In the genomic region with DNA sequence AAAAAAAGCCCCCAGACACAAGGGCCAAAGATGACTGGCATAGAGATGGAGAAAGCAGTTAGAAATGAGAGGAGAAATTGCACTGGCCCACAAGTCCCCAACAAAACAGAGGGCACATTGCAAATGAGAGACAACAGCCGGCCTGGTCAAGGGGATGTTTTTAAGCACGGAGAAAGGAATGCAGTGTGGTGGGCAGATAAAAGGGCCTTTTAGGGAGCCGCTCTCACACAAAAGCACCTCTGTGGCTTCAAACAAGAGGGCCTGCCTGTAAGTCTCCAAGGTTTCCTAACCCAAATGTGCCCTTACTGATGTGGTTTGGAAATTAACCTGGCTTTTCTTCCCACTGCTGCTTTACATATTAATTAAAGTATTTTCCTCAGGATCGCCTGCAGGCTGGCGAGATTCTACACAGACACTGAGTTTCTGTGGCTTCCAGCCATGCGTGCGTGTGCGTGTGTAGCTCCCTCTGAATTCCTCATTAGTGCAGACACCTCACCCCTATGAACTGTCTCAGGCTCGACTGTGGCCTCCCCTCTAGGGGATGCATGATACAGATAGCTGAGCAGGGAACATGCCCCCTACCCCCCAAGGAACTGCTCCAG, we compare ENCODE assay signal across 10 mouse cellular contexts. TPM values are rescaled to one million over a fixed set of nuclear protein-coding genes. Genes with fewer than 3 reads are reported as not detected.
DNase-seq lines count a peak whose midpoint lies in the region; ATAC-seq lines count a peak whose summit lies in the region.
"Had no signal": no experiment of that assay in that cellular context is flagged by ENCODE, and none has a peak within 500 bp of the region (broad histone marks: within the 10 kb centered on the region; RNA-seq: fewer than 3 reads in every experiment).

No protein-coding gene starts in this region.

- H3K4me2 ChIP-seq in kidney, embryonic 16.5 days (replicated peaks; ENCODE audit: low read depth, low read length), result no peak overlapping the region
- H3K4me2 ChIP-seq in embryonic facial prominence, embryonic 12.5 days (replicated peaks), result no peak overlapping the region
- no peak overlapping the region for H3K4me2 ChIP-seq in hindbrain, embryonic 13.5 days
- no peak overlapping the region for H3K4me2 ChIP-seq in midbrain, embryonic 13.5 days (replicated peaks)
- H3K4me2 ChIP-seq: heart, embryonic 15.5 days had no signal

- no peak for ATAC-seq in kidney, embryonic 16.5 days (ENCODE audit: low FRiP score, low TSS enrichment)
- ATAC-seq in embryonic facial prominence, embryonic 12.5 days (ENCODE audit: insufficient number of reproducible peaks, insufficient read depth, low FRiP score, low TSS enrichment), result no peak
- no peak for ATAC-seq in hindbrain, embryonic 13.5 days (ENCODE audit: low FRiP score)
- ATAC-seq in midbrain, embryonic 13.5 days, result peak; percentile 43
- ATAC-seq: lung, postnatal 0 days had no signal

- peaks cover 66% of the 10 kb centered on the region for H3K4me1 ChIP-seq in kidney, embryonic 16.5 days (ENCODE audit: insufficient read depth, low read length)
- H3K4me1 ChIP-seq in embryonic facial prominence, embryonic 12.5 days, result peaks cover 64% of the 10 kb centered on the region
- H3K4me1 ChIP-seq in hindbrain, embryonic 13.5 days (replicated peaks), result peaks cover 39% of the 10 kb centered on the region
- H3K4me1 ChIP-seq in midbrain, embryonic 13.5 days (replicated peaks), result peaks cover 49% of the 10 kb centered on the region

- no peak overlapping the region for H3K9ac ChIP-seq in kidney, embryonic 16.5 days (replicated peaks; ENCODE audit: low read length)
- no peak overlapping the region for H3K9ac ChIP-seq in embryonic facial prominence, embryonic 12.5 days
- no peak overlapping the region for H3K9ac ChIP-seq in hindbrain, embryonic 13.5 days
- no peak overlapping the region; the same call in 1 of the 2 replicates for H3K9ac ChIP-seq in midbrain, embryonic 13.5 days (replicated peaks)
- H3K9ac ChIP-seq: heart, embryonic 15.5 days had no signal

- peak overlapping the region; percentile 65 for H3K27ac ChIP-seq in kidney, embryonic 16.5 days (ENCODE audit: low read length)
- H3K27ac ChIP-seq in embryonic facial prominence, embryonic 12.5 days, result peak overlapping the region; percentile 69; the same call in 1 of the 2 replicates
- H3K27ac ChIP-seq in hindbrain, embryonic 13.5 days, result peak overlapping the region; percentile 63
- H3K27ac ChIP-seq in midbrain, embryonic 13.5 days, result peak overlapping the region; percentile 71
- H3K27ac ChIP-seq: heart, embryonic 15.5 days had no signal

- H3K9me3 ChIP-seq in kidney, embryonic 16.5 days (ENCODE audit: low read length), result no peaks in the 10 kb centered on the region
- no peaks in the 10 kb centered on the region for H3K9me3 ChIP-seq in embryonic facial prominence, embryonic 12.5 days
- H3K9me3 ChIP-seq in hindbrain, embryonic 13.5 days, result no peaks in the 10 kb centered on the region
- no peaks in the 10 kb centered on the region for H3K9me3 ChIP-seq in midbrain, embryonic 13.5 days
- H3K9me3 ChIP-seq: heart, embryonic 15.5 days had no signal

- no peaks in the 10 kb centered on the region for H3K27me3 ChIP-seq in kidney, embryonic 16.5 days (ENCODE audit: insufficient read depth, low read length)
- peaks cover 3% of the 10 kb centered on the region; the same call in 1 of the 2 replicates for H3K27me3 ChIP-seq in embryonic facial prominence, embryonic 12.5 days
- H3K27me3 ChIP-seq in hindbrain, embryonic 13.5 days, result 0 out of 2 replicates have a peak, but pooled peaks cover 8% of the 10 kb centered on the region
- peaks cover 13% of the 10 kb centered on the region for H3K27me3 ChIP-seq in midbrain, embryonic 13.5 days

- 27% methylated on average over 9 of the region's 9 CpGs for WGBS in kidney, embryonic 16.5 days
- WGBS in embryonic facial prominence, embryonic 12.5 days, result 17% methylated on average over 9 of the region's 9 CpGs
- WGBS in hindbrain, embryonic 13.5 days, result 6% methylated on average over 9 of the region's 9 CpGs
- 5% methylated on average over 9 of the region's 9 CpGs for WGBS in midbrain, embryonic 13.5 days

- DNase-seq in kidney, adult 9 months, result no peak
- no peak for DNase-seq in frontal cortex, postnatal 25 days (ENCODE audit: low spot score in 2 of 2)
- no peak for DNase-seq in layer of hippocampus, postnatal 25 days (ENCODE audit: extremely low spot score in 1 of 2, low spot score in 1 of 2)
- DNase-seq: thymus, postnatal 14 days had no signal

- H3K36me3 ChIP-seq in kidney, embryonic 16.5 days (ENCODE audit: insufficient read depth, low read length), result no peaks in the 10 kb centered on the region
- no peaks in the 10 kb centered on the region for H3K36me3 ChIP-seq in embryonic facial prominence, embryonic 12.5 days
- no peaks in the 10 kb centered on the region for H3K36me3 ChIP-seq in hindbrain, embryonic 13.5 days
- H3K36me3 ChIP-seq in midbrain, embryonic 13.5 days, result no peaks in the 10 kb centered on the region
- H3K36me3 ChIP-seq: heart, embryonic 15.5 days had no signal

- H3K4me3 ChIP-seq in kidney, embryonic 16.5 days (ENCODE audit: low read length), result no peak overlapping the region
- H3K4me3 ChIP-seq in embryonic facial prominence, embryonic 12.5 days, result no peak overlapping the region
- no peak overlapping the region for H3K4me3 ChIP-seq in hindbrain, embryonic 13.5 days
- H3K4me3 ChIP-seq in midbrain, embryonic 13.5 days (replicated peaks), result no peak overlapping the region
- H3K4me3 ChIP-seq: heart, embryonic 15.5 days had no signal

RNA-seq across cellular contexts. Expression of a gene that starts 35.3 kb away (rescaled TPM):
- 4.1 and 4.8 TPM in 2 replicates for polyA plus RNA-seq in kidney, embryonic 16.5 days (2015; fragmentation: Nextera tagmentation; extraction: Ambion mirVana)
- polyA plus RNA-seq in embryonic facial prominence, embryonic 12.5 days (2016; fragmentation: Nextera tagmentation; extraction: Ambion mirVana), result 11.5 and 11.8 TPM in 2 replicates
- 4.5 and 4.6 TPM in 2 replicates for polyA plus RNA-seq in hindbrain, embryonic 13.5 days (2015; fragmentation: Nextera tagmentation; extraction: Ambion mirVana)
- polyA plus RNA-seq in midbrain, embryonic 13.5 days (2015; fragmentation: Nextera tagmentation; extraction: Ambion mirVana), result 5.6 and 5.9 TPM in 2 replicates
- 10 to 100 TPM; 60.7 to 69.3 TPM for total RNA-seq in layer of hippocampus, postnatal 25 days (2021)
